Mouse (Mus musculus) cortical plate, adult 2 months (tissue): ENCODE measurements around the gene Arhgap32.

ENCODE experiments used
- CTCF ChIP-seq: fragments of 200-500 bp; IDR thresholded peaks from 2 replicates; pipeline ENCODE4 v1.5.1; 2011; ENCODE audit warnings: mild to moderate bottlenecking, control low read depth, low read length; ENCODE audit not compliant: insufficient read depth; ENCODE audit errors: extremely low read depth
- POLR2A ChIP-seq: fragments of 200-500 bp; IDR thresholded peaks from 2 replicates; pipeline ENCODE4 v1.6.1; 2011; ENCODE audit warnings: mild to moderate bottlenecking, low read length, control low read depth; ENCODE audit not compliant: insufficient read depth; ENCODE audit errors: extremely low read depth

GRCm38 (mm10) chr9:32146257-32146996 lies 30.5 kb downstream of the Arhgap32 start:
- TF ChIP-seq POLR2A (no peak), CTCF (no peak)
